Mouse (Mus musculus): ENCODE results near the gene Gse1.
A peak's percentile ranks its signal among the peaks of the same experiment; 100 is the strongest.

The Gse1 gene

DNA sequence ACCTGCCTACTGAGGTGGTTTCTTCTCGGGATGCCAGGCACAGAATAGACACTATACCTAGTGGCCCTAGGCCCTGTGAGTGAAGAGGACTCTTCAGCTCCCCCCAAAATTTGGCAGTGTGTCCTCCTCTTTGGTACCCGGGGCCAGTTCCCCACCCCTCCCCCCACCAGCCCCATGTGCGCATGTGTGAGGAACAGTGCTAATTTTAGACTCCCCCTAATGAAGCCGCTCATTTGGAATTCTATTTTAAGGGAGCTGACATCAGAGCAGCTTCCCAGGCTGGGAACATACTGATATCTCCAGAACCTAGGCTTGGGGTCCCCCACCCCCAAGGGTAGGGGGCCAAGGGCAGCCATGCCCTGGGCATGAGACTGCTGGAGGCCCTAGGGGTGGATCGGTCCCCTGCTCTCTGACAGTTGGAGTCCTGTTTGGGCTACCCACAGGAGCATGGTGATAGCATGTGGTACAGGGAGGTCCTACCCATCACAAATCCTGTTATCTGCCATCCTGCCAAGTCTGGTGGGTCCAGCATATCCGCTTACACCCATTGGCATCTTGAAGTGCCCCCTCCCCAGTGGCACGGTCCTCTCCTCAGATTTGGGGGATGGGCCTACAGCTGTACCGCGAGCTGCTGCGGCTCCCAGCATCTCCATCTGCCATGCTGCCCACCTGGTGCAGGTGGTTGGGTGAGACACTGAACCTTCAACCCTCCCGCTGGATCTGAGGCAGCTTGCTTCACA, 322.9 kb downstream of the Gse1 start:
- peak in 1 of 2 experiments; percentile 47 for DNase-seq (ENCODE audit: low spot score in 2 of 2)

DNA sequence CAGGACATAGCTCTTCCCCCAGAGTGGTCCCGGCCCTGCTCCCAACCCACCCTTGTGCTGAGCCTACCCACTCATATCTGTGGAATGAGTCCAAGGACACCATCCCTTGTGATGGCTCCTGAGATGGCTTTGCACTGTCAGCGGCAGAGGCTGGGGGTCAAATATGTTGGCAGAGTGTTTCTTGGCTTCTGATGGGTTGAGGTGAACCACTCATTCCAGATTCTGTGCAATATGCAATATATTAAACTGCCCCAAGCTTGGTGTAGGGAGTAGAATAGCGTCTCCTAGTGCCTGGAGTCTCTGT, 323.4 kb downstream of the Gse1 start:
- DNase-seq (ENCODE audit: low spot score in 2 of 2): no peak

DNA sequence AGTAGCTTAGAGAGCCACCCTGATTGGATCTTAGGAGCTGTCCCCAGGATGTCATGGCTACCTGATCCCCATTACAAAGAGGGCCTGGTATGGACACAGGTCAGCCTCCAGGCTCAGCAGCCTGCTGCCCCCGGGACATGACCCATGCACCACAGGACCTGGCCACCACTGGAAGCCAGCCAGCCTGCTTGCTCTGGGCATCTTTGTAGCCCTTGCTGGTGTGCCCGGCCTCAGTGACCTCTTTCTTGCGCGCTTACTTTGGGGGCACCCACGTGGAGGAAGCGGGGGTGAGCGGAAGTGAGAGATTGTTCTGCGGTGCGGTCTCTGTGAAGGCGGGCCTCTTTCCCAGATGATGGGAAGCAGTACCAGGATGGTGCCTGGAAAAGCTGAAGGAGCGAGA, 324.3 kb downstream of the Gse1 start:
- no peak for DNase-seq (ENCODE audit: low spot score in 2 of 2)

DNA sequence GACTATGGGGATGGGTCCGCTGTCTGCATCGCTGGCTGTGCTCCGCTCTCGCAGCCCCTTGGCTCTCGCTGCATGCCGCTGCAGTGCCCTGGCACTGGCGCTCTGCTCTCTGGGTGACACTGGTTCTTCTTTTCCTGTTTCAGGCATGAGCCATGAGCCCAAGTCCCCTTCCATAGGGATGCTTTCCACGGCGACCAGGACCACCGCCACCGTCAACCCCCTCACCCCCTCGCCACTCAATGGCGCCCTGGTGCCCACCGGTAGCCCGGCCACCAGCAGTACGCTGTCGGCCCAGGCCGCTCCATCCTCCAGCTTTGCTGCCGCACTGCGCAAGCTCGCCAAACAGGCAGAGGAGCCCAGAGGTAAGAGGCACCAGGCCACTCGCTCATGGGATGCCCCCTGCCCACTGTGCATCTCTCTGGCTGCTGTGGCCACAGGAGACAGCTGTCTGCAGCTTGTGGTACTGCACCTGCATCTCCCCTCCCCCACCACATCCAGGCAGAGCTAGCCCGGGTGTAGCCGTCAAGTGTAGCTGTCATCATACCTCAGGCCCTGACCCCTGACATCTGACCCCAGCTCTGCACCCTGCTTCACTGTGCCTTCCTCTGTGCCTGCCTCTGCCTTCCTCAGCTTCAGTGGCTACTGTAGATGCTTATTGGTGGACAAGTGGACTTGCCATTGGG, 325.3 kb downstream of the Gse1 start:
- DNase-seq (ENCODE audit: low spot score in 2 of 2): no peak

DNA sequence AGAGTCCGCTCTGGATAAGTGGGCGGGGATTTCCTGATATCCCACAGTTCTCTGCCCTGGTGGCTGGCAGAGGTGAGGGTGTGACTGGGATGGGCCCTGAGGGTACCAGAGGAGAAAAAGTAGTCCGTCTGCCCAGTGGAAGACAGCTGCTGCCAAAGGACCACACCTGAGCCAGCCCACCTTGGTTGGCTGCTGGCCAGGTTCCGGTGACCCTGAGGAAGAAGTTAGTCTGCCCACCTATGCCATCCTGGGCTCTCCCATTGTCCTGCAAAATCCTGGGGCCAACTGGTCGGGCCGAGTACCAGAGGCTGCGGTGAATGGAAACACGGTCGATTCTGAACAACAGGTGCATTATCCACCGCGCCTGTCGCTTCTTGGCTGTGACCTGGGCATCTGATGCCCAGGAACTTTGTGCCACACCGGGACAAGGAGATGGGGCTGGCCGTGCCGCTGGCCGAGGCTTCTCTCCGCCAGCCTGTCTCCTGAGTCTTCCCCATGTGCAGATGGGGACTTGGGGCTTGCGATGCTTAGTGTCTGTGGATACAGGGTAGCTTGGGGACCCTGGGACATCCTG, 326.3 kb downstream of the Gse1 start:
- DNase-seq (ENCODE audit: low spot score in 2 of 2): no peak

DNA sequence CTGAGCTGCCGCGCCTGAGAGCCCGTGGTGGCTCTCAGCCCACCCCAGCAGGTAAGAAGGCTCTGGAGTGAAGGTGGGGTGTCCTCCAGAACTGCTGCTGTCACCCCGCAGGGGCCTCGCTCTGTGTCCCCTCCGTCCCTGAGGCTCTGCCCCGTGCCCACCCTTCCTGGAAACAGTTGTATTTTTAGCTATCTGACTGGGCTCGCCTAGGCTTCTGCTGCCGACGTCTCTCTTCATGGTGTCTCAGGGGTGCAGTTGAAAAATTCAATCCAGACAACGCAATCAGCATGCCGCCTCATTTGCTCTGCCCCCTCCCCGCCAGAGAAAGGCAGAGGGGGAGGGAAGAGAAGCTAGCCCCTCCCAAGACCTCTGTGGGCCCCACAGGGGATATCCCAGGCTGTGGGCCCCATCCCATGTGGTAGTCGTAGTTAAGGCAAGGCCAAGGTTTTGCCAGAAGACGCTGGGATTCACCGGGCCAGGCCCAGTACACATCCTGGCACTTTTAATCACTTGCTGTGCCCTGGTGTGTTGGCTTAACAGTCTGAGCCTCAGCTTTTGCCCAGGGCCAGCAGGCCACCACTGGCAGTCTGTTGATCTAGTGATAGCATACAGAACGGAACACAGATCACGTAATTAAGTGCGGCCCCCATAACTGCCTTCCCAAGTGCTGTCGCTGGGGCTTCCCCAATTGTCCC, 328.1 kb downstream of the Gse1 start:
- DNase-seq (ENCODE audit: low spot score in 2 of 2): no peak

DNA sequence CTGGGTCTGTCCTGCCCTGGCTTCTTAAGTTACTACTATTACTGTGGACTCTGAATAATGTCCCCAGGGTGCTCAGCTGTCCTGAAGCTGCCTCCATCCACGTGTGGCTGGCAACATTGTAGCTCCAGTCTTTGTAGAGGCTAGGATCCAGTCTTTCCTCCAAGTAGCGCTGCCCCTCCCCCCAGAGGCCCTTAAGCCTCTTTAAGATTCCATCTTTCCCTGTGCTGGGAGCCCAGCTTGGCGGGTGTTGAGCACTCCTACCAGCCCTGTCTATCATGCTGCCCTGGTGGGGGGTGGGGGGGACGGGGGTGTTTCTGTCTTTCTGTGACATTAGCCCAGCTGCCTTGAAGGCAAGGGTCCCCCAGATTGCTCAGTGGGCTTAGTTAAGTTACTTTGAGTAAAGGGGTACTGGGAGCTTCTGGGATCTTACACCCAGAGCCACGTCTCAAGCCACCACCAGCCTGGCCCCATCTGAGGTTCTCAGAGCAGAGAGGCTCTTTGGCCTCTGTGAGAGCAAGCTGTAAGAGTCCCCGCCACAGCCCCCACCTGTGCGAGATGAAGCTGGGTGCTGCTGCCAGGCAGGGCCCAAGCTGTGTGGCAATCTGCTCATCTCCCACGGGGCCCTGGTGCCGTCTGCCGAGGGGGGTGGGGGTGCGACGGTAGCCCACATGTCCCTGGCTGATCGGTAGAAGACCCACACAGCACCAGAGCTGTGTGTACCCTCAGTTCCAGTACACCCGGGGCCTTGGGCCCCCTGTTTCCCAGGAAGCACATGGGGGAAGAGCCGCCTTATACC, 329.1 kb downstream of the Gse1 start:
- DNase-seq (ENCODE audit: low spot score in 2 of 2): no peak

DNA sequence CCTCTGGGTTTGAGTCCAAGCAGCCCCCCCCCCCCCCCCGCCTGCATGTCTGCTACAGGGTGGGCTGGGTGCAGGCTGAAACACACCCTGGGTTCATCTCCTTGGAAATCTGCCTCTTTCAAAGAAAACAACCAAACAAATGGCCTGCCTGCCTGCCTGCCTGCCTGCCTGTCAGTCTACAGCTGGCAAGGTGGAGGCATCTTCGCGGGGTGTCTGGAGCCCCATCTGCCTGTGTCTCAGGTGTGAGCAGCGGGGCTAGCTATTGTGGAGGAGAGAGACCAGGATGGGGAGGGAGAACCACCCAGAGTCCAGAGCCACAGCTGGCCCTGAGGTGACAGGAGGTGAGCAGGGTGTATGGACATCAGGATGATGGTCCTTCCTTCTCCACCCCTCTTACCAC, 329.9 kb downstream of the Gse1 start:
- DNase-seq (ENCODE audit: low spot score in 2 of 2): no peak

DNA sequence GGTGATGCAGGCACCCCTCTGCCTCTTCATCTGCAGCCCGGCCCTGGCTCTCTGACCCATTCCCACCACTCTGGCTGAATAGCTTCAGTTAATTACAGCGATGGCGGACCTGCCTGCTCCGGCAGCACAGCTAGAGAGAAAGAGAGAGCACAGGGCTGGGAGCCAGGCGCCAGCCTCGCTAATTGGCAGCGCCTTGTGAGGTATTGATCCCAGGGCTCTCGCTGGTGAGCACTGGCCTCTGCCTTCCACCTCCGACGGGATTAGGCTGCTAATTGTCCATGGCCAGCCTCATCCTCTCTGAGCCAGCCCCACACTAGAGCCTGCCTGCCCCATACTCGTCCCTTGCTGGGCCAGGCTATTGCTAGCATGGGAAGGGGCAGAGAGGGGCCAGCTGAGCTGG, 331.4 kb downstream of the Gse1 start:
- DNase-seq (ENCODE audit: low spot score in 2 of 2): no peak

DNA sequence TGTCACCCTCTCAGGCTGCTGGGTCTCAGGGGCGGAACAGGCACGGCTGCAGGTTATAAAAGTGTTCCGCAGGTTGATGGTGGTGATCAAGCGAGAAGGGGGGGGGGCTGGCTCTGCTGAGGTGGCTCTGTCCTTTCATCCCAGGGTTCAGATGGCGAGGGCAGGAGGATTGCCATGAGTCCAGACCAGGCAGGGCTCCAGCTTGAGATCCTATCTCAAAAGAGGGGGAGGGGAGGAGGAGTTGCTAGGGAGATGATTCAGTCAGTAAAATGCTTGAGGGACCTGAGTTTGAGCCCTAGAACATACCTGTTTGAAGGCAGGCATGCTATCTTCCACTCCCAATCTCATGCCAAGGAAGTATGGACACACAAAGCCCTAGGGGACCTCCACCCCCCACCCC, 332.3 kb downstream of the Gse1 start:
- DNase-seq (ENCODE audit: low spot score in 2 of 2): no peak

DNA sequence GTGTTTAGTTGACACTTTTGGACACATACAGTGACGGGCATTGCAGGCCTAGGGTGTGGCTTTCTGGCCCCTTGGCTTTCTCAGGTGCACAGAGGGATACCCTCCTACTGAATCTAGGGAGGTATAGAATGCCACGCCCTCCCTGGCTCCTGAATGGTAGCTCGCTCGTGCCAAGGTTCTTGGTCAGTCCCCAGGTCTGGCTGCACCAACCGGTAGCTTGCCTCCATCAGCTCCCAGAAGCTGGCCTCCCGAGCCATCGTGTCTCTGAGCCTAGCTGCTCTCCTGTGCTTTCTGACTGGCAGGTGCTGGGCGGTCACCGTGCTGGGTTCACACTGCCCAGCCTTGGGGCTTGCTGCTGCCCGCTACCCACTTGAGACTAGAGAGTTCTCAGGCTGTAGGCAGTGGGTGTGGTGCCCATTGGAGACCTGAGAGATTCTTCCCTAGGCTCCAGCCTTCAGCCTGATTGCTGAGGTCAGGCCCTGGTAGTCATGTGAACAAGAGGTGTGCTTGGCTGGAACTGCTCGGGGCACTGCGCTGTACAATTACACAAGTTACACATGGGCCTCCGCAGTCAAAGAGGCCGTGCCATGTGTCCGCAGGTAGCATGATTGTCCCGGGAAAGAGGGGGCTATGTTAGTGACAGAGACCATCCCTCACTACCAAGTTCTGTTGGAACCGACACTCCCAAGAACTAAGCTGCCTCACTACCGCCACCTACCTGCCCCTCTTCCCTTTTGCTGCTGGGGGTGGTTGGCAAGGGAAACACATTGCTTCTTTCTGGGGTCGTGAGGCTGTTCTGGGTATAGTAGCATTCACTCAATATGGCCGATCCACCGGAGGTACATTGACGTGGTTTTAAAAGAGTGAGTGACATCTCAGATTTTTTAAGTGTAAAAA, 333.5 kb downstream of the Gse1 start:
- no peak for DNase-seq (ENCODE audit: low spot score in 2 of 2)

DNA sequence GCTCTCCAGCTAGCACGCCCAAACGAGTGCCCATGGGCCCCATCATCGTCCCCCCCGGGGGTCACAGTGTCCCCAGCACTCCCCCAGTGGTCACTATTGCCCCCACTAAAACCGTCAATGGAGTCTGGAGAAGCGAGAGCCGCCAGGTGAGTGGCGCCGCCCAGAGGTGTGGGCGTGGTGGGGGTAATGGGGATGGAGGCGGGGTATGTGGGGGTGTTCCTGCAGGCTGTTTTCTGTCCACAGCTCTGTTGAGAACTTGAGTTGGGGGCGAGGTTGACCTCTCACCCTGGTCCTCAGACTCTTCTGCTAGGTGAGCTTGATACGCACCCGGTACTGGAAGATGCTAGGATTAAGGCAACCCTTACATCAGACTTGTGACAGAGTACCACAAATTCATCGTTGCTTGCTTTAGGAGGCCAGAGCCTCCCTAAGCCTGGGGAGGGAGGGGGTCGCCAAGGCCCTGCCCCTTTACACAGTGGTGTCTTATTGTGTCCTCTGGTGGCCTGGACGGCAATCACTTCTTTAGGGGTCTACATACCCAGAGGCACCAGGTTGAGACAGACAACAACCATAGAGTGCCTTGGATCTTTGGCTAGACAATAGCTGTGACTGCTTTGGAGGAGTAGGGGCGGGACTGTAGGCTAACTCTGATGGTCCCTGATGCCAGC, 334.6 kb downstream of the Gse1 start:
- DNase-seq (ENCODE audit: low spot score in 2 of 2): no peak

DNA sequence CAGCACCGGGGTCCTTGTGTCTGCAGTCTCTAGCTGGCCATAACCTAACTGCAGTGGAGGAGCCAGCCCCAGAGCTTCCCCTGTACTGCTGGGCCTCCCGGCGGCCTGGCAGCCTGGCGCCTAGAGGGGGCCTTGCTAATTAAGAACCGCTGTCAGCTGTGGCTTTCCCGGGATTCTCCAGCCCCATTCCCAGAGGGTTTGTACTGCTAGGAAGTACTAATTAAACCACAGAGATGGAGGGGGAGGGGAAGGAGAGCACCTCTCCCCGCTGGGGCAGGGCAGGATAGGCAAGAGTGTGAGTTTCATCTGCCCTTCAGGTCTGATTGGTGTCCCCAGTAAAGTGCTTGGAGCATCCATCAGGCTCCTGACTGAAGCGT, 335.1 kb downstream of the Gse1 start:
- DNase-seq (ENCODE audit: low spot score in 2 of 2): peak in 1 of 2 experiments; percentile 46

DNA sequence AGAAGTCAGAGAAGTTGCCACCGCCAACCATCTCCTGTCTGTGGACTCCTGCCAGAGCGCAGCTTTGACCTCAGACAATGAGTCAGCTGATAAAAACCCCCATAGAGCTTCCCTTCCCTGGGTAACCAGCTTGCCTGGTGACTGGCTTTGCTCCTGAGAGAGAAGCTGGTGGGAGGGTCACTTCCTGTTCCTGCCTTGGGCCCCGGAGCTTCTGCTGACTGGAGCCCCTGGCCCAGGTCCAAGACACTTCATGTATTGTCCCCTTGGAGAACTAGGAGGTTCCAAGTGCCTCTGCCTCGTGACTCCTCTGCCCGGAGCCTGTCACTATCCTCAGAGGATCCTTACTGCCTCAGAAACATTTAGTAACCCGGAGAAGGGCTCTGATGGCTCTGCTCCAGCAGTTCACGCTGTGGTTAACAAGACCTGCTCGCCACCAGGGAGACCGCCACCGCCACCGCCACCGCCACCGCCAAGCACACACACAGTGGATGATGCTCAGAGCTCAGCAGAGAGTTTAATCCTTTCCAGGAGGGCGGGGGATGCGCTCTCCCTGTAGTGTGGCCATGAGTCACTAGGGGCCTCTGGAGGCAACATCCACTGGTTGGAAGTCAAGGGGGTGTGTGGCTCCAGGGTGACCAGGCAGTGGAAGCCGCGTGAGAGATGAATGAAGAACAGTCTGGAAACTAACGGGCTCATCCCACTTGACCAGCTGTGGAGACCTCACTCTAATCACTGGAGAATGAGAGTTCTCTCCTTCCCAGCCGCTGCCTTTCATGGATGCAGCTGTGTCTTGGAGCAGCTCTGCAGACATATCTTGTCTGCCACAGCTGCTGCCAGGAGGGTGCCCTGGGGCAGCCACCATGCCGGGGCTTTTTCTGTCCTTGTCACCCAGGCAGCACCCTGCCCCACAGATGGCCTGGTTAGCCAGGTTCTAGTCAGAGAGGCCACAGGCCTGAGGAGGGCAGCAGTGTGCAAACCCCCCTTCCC, 335.9 kb downstream of the Gse1 start:
- DNase-seq (ENCODE audit: low spot score in 2 of 2): peak; percentile 94

DNA sequence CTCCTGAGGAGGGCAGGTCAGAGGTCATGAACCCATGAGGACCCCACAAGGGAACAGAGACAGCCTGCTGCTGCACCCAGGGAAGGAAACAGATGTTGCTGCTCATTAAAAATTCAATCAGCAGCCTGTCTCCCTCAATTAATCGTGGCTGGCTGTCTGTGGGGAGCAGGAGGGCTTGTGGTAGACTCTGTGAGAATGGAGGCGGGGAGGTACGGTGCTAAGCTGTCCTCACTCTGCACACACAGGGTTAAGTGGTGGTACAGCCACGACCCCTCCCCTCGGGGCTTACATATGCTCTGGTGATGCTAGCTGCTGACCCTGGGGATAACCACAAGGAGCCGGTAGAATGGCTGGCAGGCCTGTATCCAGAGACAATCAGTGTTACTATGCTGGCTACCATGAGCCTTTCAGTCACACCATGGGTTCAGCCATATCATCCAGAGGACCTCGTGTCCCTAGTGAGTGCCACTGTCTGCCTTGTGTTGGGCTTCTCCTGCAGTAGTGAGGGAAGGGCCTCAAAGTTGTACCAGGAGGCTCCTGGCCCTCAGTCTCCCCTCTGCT, 337.0 kb downstream of the Gse1 start:
- no peak for DNase-seq (ENCODE audit: low spot score in 2 of 2)

DNA sequence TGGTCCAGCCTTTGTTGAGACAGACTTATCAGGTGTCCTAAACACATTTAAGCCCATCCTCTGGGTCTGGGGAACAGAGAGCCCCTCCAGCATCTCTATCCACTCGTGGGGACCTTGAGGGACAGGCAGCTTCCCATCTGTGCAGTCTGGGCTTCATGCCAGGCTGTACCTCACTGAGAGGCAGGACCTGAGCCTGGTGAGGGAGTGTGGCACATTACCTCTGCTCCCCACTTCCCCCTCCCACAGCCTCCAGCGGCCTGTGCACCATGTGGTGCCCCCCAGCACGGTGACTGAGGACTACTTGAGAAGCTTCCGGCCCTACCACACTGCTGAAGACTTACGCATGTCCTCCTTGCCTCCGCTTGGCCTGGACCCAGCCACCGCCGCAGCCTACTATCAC, 338.4 kb downstream of the Gse1 start:
- DNase-seq (ENCODE audit: low spot score in 2 of 2): no peak

DNA sequence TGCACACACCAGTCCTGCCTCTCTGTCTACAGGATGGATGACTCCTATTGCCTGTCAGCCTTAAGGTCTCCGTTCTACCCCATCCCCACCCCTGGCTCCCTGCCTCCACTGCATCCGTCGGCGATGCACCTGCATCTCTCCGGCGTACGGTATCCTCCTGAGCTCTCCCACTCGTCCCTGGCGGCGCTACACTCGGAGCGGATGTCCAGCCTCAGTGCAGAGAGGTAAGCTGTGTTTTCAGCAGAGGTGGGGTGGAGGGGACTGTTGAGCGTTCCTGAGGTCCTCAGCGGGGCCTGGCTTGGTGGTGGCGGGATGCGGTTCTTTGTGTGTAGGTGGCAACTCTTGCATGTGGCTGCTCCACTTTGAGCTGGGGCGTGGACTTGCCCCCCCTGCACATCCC, 339.5 kb downstream of the Gse1 start:
- DNase-seq (ENCODE audit: low spot score in 2 of 2): no peak

DNA sequence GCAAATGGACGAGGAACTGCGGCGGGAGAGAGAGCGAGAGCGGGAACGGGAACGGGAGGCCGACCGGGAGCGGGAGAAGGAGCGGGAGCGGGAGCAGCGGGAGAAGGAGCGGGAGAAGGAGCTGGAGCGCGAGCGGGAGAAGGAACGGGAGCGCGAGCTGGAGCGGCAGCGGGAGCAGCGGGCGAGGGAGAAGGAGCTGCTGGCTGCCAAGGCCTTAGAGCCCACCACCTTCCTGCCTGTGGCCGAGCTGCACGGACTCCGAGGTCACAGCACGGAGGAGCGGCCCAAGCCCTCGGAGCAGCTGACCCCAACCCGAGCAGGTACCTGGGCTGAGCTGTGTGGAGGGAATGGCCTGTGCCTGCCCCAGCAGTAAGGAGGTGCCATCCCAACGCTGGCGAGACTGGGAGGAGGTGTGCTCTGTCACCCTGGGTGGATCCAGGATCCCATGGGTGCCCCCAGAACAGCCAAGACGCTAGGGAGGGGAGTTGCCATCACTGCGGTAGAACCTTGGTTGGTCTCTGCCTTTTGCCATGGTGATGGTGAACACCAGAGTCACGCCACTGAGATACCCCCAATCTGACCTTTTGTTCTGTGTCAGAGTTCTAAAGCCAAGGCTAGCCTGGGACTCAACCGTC, 340.0 kb downstream of the Gse1 start:
- no peak for DNase-seq (ENCODE audit: low spot score in 2 of 2)
